Mouse (Mus musculus): ENCODE data around the gene Ankle1.
"Not testable (repeated sequence)": the region's sequence is repeated elsewhere in the genome, so short reads cannot be mapped to it uniquely, and the experiment has no call there.

Gene Ankle1

GRCm38 (mm10) chr8:71407441-71407840 is 1.6 kb downstream of the Ankle1 start:
- no peak for DNase-seq (ENCODE audit: extremely low spot score)

DNA sequence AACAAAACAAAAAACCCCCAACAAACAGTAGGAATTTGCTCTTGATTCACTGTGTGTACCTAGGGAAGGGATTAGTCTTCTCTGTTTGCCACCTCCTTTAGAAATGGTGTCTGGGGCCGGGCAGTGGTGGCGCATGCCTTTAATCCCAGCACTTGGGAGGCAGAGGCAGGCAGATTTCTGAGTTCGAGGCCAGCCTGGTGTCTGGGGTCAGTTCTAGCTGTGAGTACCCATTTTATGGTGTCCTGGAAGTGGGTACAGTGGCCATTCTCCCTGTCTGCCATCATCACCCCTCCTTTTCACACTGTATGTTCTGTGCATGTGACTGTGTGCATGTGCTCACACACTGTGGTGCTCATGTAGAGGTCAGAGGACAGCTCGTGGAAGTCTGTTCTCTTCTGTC is 2.4 kb downstream of the Ankle1 start:
- DNase-seq (ENCODE audit: extremely low spot score): no peak

GRCm38 (mm10) chr8:71411535-71412273 is 5.9 kb downstream of the Ankle1 start:
- no peak for DNase-seq (ENCODE audit: extremely low spot score)

DNA sequence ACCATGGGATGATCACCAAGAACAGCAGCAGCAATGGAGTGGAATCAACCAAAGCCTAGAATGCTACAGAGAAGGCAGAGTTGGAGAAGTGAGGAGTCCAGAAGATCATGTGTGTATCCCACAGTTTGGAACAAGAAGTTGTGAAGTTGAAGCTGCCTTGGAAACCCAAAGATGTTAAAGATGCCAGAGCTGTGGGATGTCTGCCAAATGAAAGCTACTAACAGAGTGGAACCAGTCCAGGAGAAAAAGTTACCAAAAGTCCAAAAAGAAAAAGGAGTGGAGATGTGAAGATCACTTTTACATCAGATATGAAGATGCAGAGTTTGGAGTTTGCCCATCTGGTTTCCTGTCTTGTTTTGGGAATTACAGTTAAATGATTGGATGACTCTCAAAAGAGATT is 16.3 kb downstream of the Ankle1 start:
- DNase-seq (ENCODE audit: extremely low spot score): no peak

DNA sequence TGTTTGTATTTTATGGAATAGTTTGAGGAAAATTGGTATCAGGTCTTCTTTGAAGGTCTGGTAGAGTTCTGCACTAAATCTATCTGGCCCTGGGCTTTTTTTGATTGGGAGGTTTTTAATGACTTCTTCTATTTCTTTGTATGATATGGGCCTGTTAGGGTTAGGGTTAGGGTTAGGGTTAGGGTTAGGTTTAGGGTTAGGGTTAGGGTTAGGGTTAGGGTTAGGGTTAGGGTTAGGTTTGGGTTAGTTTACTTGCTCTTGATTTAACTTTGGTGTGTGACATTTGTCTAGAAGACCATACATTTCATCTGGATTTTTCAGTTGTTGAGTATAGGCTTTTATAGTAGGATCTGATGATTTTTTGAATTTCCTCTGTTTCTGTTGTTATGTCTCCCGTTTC is 27.1 kb downstream of the Ankle1 start:
- not testable (repeated sequence) for DNase-seq (ENCODE audit: extremely low spot score)

DNA sequence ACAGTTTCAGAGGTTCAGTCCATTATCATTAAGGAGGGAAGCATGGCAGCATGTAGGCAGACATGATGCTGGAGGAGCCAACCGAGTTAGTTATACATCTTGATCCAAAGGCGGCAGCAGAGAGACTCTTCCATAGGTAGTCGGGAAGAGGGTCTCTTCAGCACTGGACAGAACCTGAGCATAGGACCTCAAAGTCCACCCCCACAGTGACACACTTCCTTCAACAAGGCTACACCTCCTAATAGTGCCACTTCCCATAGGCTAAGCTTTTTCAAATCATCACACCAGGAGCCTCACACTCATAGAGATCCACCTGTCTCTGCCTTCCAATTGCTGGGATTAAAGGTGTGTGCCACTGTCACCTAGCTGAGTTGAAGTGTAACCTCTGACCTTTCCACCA is 31.2 kb downstream of the Ankle1 start:
- DNase-seq (ENCODE audit: extremely low spot score): no peak

- DNase-seq (ENCODE audit: extremely low spot score): peak; percentile 40
Measured at GRCm38 (mm10) chr8:71441404-71441803, 35.6 kb downstream of the Ankle1 start.

DNA sequence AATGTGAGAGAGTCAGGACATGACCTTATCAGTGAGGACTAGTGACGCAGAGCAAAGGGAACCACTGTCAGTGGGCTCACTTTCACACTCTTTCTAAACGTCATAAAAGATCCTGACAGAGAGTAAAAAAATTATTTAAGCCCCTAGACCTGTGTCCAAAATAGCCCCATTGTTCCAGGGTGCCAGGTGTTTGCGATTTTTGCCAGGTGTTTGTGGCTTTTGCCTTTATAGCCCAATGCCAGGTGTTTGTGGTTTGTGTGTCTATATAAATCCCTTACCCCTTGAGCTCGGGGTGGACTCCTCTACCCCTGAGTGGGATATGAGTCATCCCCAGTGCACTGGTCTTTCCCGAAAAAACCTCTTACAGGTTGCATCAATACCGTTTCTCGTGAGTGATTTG is 39.3 kb downstream of the Ankle1 start:
- no peak for DNase-seq (ENCODE audit: extremely low spot score)

- no peak for DNase-seq (ENCODE audit: extremely low spot score)
Measured at GRCm38 (mm10) chr8:71451337-71451736, 45.5 kb downstream of the Ankle1 start.

- no peak for DNase-seq (ENCODE audit: extremely low spot score)
Measured at GRCm38 (mm10) chr8:71451777-71452176, 46.0 kb downstream of the Ankle1 start.

- no peak for DNase-seq (ENCODE audit: extremely low spot score)
Measured at GRCm38 (mm10) chr8:71452669-71453068, 46.9 kb downstream of the Ankle1 start.

- no peak for DNase-seq (ENCODE audit: extremely low spot score)
Measured at GRCm38 (mm10) chr8:71454668-71455067, 48.9 kb downstream of the Ankle1 start.

- DNase-seq (ENCODE audit: extremely low spot score): no peak
Measured at GRCm38 (mm10) chr8:71456906-71457305, 51.1 kb downstream of the Ankle1 start.

- no peak for DNase-seq (ENCODE audit: extremely low spot score)
Measured at GRCm38 (mm10) chr8:71457659-71458270, 52.0 kb downstream of the Ankle1 start.
